13 mouse cellular contexts compared by ENCODE assay signal in genomic region chr1:133832781-133833180, GRCm38 (mm10).
"Had no signal": no experiment of that assay in that cellular context is flagged by ENCODE, and none has a peak within 500 bp of the region (broad histone marks: within the 10 kb centered on the region; RNA-seq: fewer than 3 reads in every experiment).

No protein-coding gene starts in this region.

- H3K27ac ChIP-seq: layer of hippocampus, adult 2 months; limb, embryonic 12.5 days; midbrain, embryonic 15.5 days; neural tube, embryonic 13.5 days; stomach, embryonic 15.5 days had no signal

- ATAC-seq: intestine, embryonic 16.5 days; midbrain, embryonic 15.5 days had no signal

- H3K27me3 ChIP-seq: midbrain, embryonic 15.5 days; stomach, embryonic 15.5 days had no signal

- H3K36me3 ChIP-seq: limb, embryonic 12.5 days; midbrain, embryonic 15.5 days; neural tube, embryonic 13.5 days; stomach, embryonic 15.5 days had no signal

- H3K4me3 ChIP-seq: layer of hippocampus, adult 2 months; limb, embryonic 12.5 days; midbrain, embryonic 15.5 days; neural tube, embryonic 13.5 days; stomach, embryonic 15.5 days had no signal

- H3K9ac ChIP-seq: limb, embryonic 12.5 days; midbrain, embryonic 15.5 days; neural tube, embryonic 13.5 days; stomach, embryonic 15.5 days had no signal

- H3K9me3 ChIP-seq: limb, embryonic 12.5 days; midbrain, embryonic 15.5 days; neural tube, embryonic 13.5 days; stomach, embryonic 15.5 days had no signal

- H3K4me1 ChIP-seq: midbrain, embryonic 15.5 days had no signal

- DNase-seq: kidney, adult 8-10 months; kidney, postnatal 4 days; lung, postnatal 36 days; retina, postnatal 1 day; right cerebral cortex, postnatal 4 days; spleen, adult 18-20 months; thymus, postnatal 36 days had no signal

- H3K4me2 ChIP-seq: limb, embryonic 12.5 days; midbrain, embryonic 15.5 days; neural tube, embryonic 13.5 days; stomach, embryonic 15.5 days had no signal
